Mouse (Mus musculus): ENCODE measurements at regions not wholly inside any gene's neighbourhood (a gene's known extent, or its start where the extent isn't known, plus 50 kb on each side); places are given as distances from the start of the nearest gene placed in this dataset.

DNA sequence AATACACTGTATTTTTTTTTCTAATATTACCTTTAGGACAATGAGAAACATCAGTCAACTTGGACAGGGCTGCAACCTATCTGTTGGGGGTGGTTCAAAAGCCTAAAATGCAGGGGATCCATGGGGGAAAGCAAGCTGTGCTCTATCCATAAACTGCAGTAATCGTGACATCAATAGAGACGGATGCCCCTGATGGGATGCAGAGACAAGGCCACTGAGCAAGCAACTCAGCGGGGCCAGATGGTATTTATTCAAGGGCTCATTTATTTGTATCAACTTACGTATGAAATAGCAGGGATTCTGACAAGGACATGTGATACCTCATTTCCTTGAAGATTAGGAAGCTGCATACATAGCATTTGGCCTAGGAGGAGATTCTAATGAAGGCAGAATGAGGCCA, 673.5 kb upstream of the A1bg start:
- no peak for DNase-seq (ENCODE audit: low spot score)

GRCm38 (mm10) chr15:61588956-61589355, 666.1 kb upstream of the A1bg start:
- no peak for DNase-seq (ENCODE audit: low spot score)

DNA sequence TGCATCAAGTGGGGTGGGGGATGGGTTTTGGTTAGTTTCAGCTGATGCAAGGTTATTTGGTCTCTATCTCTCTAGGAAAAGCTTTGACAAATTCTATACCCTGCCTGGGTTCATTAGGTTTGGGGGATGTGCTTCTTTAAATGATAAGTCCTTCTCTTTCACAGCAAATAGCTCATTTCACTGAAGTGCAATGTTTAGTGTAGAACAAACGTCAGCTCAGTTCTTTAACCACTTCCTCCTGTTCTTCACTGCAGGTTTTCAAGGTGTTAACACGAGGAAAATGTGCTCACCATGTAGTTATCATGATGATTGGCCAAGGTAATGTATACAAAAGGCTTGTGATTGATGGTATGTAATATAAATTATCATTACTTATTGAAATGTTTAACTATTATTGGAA, 659.5 kb upstream of the A1bg start:
- DNase-seq (ENCODE audit: low spot score), result no peak

GRCm38 (mm10) chr15:61563347-61563746, 640.5 kb upstream of the A1bg start:
- DNase-seq (ENCODE audit: low spot score), result no peak

DNA sequence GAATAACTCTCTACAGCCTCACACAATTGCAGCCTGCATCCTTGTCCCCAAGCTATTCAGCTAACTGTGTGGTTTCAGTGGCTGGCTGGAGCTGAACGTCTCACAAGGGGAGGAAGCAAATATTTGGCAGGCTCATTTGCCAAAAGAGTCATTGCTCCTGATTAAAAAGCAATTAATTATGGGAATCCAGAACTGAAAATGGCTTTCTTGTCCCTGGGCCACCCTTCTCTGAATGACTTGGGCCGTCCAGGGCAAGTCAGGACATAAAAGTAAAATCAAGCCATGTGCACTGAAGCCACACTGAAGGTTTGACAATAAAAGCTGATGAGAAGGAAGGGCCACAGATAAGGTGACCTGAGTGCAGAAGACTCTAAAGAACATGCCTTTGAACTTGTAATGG, 639.4 kb upstream of the A1bg start:
- DNase-seq (ENCODE audit: low spot score), result peak; percentile 4

- DNase-seq (ENCODE audit: low spot score), result no peak
Observed at GRCm38 (mm10) chr15:61553908-61554307, 631.1 kb upstream of the A1bg start.

DNA sequence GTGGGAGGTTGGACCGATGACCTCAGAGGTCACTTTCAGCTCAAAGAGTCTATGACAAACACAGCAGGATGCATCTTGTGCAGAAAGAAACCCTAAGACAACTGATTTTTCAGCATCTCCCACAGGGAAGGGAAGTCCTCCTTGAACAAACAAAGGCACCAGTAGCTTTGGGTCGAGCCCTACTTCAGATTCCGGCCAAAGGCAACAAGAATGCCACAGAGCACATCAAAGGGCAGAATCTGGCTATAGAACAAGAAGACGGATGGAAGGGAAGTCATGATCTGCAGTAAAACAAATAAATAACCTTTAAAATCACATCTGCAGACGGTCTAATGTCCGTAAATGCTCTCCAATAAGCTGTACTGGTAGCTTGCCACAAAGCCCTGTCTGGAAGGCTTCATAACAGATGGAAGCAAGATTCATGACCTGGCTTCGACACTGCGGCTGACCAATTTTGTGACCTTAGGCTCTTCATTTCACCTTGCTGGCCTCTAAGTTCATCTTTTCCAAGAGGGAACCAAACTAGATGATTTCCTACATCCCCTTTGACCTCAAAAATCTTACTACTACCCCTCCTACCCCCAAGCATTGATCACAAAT, 630.4 kb upstream of the A1bg start:
- no peak for DNase-seq (ENCODE audit: low spot score)

DNA sequence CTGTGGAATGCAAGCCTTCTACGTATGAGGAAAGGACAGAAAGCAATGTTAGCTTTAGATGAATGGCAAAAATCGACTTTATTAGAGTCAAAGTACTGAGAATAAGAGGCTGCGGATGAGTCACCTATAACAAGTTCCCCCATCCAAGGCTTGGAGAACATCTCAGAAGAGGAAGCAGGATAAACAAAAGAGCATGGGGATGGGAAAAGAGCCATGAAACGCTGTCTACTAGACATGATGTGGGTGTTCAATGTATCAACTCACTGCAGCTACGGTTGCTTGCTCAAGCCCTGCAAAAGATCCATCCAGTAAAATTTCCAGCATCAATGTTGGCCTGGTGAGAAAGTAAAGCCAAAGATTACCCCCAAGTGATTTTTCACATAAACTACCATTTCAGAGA, 628.4 kb upstream of the A1bg start:
- DNase-seq (ENCODE audit: low spot score), result no peak

GRCm38 (mm10) chr15:61548400-61548799, 625.6 kb upstream of the A1bg start:
- no peak for DNase-seq (ENCODE audit: low spot score)

- DNase-seq (ENCODE audit: low spot score), result no peak
Observed at GRCm38 (mm10) chr15:61546608-61547007, 623.8 kb upstream of the A1bg start.

DNA sequence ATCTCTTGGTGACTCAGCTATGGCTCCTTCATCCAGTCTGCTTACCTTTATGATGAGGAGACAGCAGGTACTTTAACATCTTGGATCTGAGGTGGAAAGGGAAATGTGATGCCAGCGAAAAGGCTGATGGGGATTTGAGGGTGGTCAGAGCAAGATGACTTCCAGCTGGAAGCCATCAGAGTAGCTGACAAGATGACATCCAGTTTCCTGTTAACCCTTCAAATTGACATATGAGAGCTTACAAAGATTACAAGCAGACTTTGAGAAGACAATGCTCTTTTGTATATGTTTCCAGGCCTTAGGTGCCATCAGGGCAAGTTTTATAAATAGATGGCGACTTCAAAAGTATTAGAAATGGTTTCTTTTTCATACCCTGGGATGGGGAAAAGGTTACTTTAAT, 621.3 kb upstream of the A1bg start:
- no peak for DNase-seq (ENCODE audit: low spot score)

- no peak for DNase-seq (ENCODE audit: low spot score)
Observed at GRCm38 (mm10) chr15:61541643-61542042, 618.8 kb upstream of the A1bg start.

- DNase-seq (ENCODE audit: low spot score), result no peak
Observed at GRCm38 (mm10) chr15:61540753-61541421, 618.1 kb upstream of the A1bg start.

DNA sequence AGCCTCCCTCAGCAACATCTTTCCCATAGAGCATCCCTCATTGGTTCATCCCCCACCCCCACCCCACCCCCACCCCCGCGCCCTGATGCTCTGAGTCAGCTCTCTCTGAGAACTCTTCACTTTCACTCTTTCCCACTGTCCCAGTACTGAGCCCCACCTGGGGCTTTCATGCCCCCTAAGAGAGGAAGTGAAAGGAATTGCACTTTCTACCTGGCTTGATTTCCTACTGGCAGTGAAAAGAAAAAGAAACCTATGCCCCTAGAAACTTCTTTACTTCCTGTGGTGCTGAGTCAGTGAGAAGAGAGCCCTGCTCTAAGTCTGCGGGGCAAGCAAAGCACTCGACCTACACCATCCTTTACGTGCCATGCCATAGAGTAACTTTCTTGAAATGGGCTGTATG, 616.1 kb upstream of the A1bg start:
- DNase-seq (ENCODE audit: low spot score), result no peak

DNA sequence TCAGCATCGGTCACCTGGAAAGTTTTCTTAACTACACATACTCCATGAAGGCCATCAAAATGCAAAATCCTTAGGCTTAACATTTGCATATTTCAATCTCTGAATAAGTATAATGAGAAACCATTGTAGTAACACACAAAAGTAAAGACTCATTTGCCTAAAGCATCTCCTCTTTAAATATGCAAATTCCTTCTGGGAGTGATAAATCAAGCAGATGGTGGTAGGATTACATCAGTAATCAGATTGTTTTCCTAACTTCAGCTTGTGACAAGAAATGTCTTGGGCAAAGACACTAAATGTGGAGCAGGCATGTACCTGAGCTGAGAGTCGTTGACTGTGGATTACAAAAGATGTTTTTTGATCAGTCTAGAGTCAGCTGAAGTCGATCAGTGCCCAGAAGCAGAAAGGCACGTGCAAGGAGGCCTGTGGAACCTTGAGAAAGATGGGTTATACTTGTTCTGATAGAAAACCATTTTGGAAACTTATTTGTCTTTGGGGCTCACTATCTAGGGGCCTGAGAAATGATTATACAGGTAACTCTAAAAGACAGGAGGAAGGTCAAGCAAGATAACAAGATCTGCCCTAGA, 615.5 kb upstream of the A1bg start:
- DNase-seq (ENCODE audit: low spot score), result no peak

DNA sequence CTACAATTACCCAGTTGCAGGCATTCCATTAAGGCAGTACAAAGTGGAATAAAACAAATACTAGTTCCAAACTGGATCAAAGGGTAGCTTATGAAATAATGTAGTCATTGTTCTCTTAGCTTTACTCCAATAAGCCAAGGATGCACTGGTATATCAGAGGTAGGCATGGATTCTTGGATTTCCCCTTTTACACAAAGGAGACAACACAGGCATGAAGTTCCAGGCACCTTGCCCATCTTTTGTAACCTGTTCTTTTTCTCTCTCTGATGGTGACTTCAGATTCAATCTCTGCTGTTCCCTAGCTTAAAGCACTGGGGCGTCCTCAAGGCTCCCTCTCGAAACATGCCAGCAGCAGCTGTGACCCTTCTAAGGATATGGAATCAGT, 613.5 kb upstream of the A1bg start:
- DNase-seq (ENCODE audit: low spot score), result no peak

DNA sequence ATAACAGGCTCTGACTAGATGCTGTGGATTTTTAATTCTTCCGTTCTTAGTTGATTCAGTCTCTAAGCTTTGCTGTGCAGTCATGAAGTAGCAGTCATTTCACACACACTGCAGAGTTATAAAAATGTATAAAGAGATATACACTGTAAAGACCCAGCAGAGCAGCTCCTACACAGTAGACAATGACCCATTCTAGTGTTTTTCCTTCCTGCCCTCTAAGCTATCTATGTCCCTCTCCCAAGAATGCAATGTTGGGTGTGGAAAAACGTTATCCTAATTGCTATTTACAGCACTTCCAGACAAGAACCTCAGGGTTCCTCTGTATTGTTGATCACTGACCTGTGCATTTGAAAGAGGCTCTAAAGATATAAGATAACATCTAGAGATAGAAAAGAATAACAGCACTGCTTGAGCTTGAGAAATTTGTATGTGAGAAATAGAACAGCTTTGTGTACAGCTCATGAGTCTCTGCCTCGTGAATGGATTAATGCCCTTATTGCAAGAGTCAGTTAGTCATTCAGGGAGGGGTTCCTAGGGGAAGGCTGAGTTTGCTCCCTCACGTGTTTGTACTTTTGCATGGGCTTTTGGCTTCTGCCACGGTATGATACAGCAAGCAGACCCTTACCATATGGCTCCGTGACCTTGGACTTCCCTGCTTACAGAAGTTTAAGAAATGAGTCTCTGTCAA, 613.0 kb upstream of the A1bg start:
- DNase-seq (ENCODE audit: low spot score), result no peak

DNA sequence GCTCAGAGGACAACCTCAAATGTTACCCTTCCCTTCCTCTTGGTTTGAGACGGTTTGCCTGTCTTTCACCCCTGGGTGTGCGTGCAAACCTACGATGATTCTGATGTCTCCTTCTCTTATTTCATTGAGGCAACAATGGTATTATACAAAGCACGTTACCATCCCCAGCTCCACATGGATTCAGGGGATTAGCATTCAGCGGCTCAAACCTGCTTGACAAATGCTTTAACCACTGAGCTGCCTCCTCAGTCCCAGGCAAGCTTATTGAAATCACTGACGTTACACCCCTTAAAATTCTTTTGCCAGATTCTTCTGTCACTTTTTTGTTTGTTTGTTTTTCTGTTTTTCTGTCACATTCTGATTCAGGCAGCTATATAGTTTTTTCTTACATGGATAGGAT, 612.4 kb upstream of the A1bg start:
- DNase-seq (ENCODE audit: low spot score), result no peak

- DNase-seq (ENCODE audit: low spot score), result no peak
Observed at GRCm38 (mm10) chr15:61532808-61533207, 610.0 kb upstream of the A1bg start.

DNA sequence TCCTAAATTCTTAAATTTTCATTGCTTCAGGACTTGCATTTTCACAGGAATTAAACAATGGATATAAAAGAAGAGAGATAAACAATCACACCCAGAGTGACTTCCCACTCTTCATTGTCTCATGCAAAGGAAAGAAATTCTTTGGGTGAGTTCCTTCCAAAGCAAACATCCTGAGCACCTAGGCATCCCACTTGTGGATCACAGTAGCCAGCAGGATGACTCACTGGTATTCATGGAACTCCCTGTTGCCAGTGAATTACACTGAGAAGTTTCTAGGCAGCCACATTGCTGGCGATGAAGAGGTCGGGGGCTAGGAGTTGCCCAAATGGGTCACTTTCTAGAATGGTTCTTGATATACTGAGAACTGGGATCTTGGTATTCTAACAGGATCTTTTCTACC, 609.2 kb upstream of the A1bg start:
- DNase-seq (ENCODE audit: low spot score), result no peak

DNA sequence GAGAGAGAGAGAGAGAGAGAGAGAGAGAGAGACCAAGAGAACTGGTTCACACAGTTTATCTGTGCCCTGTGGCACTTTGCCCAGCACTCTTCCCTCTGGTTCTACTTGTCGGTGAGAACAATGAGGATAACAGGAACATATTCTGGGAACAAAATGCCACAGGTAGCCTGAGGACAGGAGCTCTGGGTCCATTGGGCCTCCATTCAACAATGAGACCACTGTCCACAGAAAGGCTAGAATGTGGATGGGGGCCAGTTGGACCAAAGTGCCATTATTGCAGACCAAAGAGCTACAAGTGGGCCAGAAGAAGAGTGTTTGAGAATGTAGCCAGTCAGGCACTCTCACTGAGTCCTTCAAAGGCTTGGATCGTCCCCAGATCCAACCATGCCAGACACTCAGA, 600.2 kb upstream of the A1bg start:
- no peak for DNase-seq (ENCODE audit: low spot score)

DNA sequence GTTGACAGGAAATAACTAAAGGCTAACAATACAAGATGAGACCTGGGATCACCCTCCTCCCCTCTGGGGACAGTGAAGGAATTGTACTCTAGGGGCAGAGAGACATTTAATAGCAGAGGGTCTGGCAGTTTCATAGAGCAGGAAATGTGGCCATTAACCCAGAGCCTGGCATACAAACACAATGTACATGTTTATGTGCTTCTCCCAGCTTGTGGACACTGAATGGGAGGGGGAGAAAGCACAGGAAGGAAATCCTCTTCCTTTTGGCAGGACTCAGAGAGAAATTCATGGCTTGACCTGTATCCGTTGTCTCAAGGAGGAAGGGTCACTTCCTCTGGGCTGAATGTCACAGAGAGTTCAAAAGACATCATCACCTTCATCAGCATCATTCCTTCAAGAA, 594.5 kb upstream of the A1bg start:
- DNase-seq (ENCODE audit: low spot score), result no peak

- no peak for DNase-seq (ENCODE audit: low spot score)
Observed at GRCm38 (mm10) chr15:61514324-61514723, 591.5 kb upstream of the A1bg start.
